Mouse (Mus musculus): ENCODE measurements around the gene Znhit3. TPM values are rescaled to one million over a fixed set of nuclear protein-coding genes. Genes with fewer than 3 reads are reported as not detected.

Znhit3 gene
- polyA plus RNA-seq, 1 experiment from 2014 or later, result 44.7 TPM

- Histone ChIP-seq H3K4me1 (ENCODE audit: control insufficient read depth, insufficient read depth, low read length) (no peaks in the 10 kb centered on the region), H3K36me3 (ENCODE audit: control insufficient read depth, insufficient read depth, low read length) (peaks cover 9% of the 10 kb centered on the region; the same call in 1 of the 2 replicates), H3K4me3 (ENCODE audit: low read depth, low read length) (peak overlapping the region; percentile 81), H3K9me3 (replicated peaks; ENCODE audit: control insufficient read depth, low read length) (no peaks in the 10 kb centered on the region), H3K27ac (ENCODE audit: low read depth, low read length) (no peak overlapping the region), H3K9ac (ENCODE audit: low read depth, low read length) (peak overlapping the region; percentile 50; the same call in 1 of the 2 replicates), H3K27me3 (ENCODE audit: control insufficient read depth, insufficient read depth, low read length) (no peaks in the 10 kb centered on the region), H3K4me2 (peak overlapping the region; percentile 81)
- WGBS (ENCODE audit: insufficient replicate concordance), result 54% methylated on average over 7 of the region's 7 CpGs
- ATAC-seq (replicated peaks; ENCODE audit: insufficient number of reproducible peaks, low FRiP score, low TSS enrichment), result no peak
These were observed 636 bp upstream of the Znhit3 start for GRCm38 (mm10) chr11:84916703-84917300.

GRCm38 (mm10) chr11:84914673-84915072 lies 1.5 kb downstream of the Znhit3 start:
- no peak overlapping the region for H3K4me2 ChIP-seq
- H3K27me3 ChIP-seq (ENCODE audit: control insufficient read depth, insufficient read depth, low read length), result no peaks in the 10 kb centered on the region
- H3K9me3 ChIP-seq (replicated peaks; ENCODE audit: control insufficient read depth, low read length), result no peaks in the 10 kb centered on the region
- no peak for ATAC-seq (replicated peaks; ENCODE audit: insufficient number of reproducible peaks, low FRiP score, low TSS enrichment)
- no peak overlapping the region for H3K9ac ChIP-seq (ENCODE audit: low read depth, low read length)
- no peaks in the 10 kb centered on the region for H3K4me1 ChIP-seq (ENCODE audit: control insufficient read depth, insufficient read depth, low read length)
- H3K36me3 ChIP-seq (ENCODE audit: control insufficient read depth, insufficient read depth, low read length), result peaks cover 19% of the 10 kb centered on the region; the same call in 1 of the 2 replicates
- WGBS (ENCODE audit: insufficient replicate concordance), result 79% methylated on average over 5 of the region's 5 CpGs
- no peak overlapping the region for H3K4me3 ChIP-seq (ENCODE audit: low read depth, low read length)
- no peak overlapping the region for H3K27ac ChIP-seq (ENCODE audit: low read depth, low read length)

GRCm38 (mm10) chr11:84910411-84910810 lies 5.8 kb downstream of the Znhit3 start:
- Histone ChIP-seq H3K4me3 (ENCODE audit: low read depth, low read length) (no peak overlapping the region), H3K36me3 (ENCODE audit: control insufficient read depth, insufficient read depth, low read length) (peaks cover 40% of the 10 kb centered on the region), H3K9ac (ENCODE audit: low read depth, low read length) (no peak overlapping the region), H3K4me2 (no peak overlapping the region), H3K27me3 (ENCODE audit: control insufficient read depth, insufficient read depth, low read length) (no peaks in the 10 kb centered on the region), H3K9me3 (replicated peaks; ENCODE audit: control insufficient read depth, low read length) (no peaks in the 10 kb centered on the region), H3K27ac (ENCODE audit: low read depth, low read length) (no peak overlapping the region), H3K4me1 (ENCODE audit: control insufficient read depth, insufficient read depth, low read length) (no peaks in the 10 kb centered on the region)
- no peak for ATAC-seq (replicated peaks; ENCODE audit: insufficient number of reproducible peaks, low FRiP score, low TSS enrichment)
- WGBS (ENCODE audit: insufficient replicate concordance), result 89% methylated on average over 4 of the region's 4 CpGs

- H3K36me3 ChIP-seq (ENCODE audit: control insufficient read depth, insufficient read depth, low read length), result peaks cover 46% of the 10 kb centered on the region
- no peaks in the 10 kb centered on the region for H3K4me1 ChIP-seq (ENCODE audit: control insufficient read depth, insufficient read depth, low read length)
- 93% methylated on average over 6 of the region's 6 CpGs for WGBS (ENCODE audit: insufficient replicate concordance)
- no peak overlapping the region for H3K4me3 ChIP-seq (ENCODE audit: low read depth, low read length)
- H3K9me3 ChIP-seq (replicated peaks; ENCODE audit: control insufficient read depth, low read length), result no peaks in the 10 kb centered on the region
- no peak overlapping the region for H3K9ac ChIP-seq (ENCODE audit: low read depth, low read length)
- H3K4me2 ChIP-seq, result no peak overlapping the region
- H3K27me3 ChIP-seq (ENCODE audit: control insufficient read depth, insufficient read depth, low read length), result no peaks in the 10 kb centered on the region
- H3K27ac ChIP-seq (ENCODE audit: low read depth, low read length), result no peak overlapping the region
- no peak for ATAC-seq (replicated peaks; ENCODE audit: insufficient number of reproducible peaks, low FRiP score, low TSS enrichment)
These were observed 7.7 kb downstream of the Znhit3 start for GRCm38 (mm10) chr11:84908480-84908879.

GRCm38 (mm10) chr11:84907081-84907480 lies 9.1 kb downstream of the Znhit3 start:
- 78% methylated on average over 3 of the region's 3 CpGs for WGBS (ENCODE audit: insufficient replicate concordance)
- H3K27ac ChIP-seq (ENCODE audit: low read depth, low read length), result no peak overlapping the region
- H3K4me2 ChIP-seq, result no peak overlapping the region
- H3K9me3 ChIP-seq (replicated peaks; ENCODE audit: control insufficient read depth, low read length), result no peaks in the 10 kb centered on the region
- no peak overlapping the region for H3K4me3 ChIP-seq (ENCODE audit: low read depth, low read length)
- H3K4me1 ChIP-seq (ENCODE audit: control insufficient read depth, insufficient read depth, low read length), result no peaks in the 10 kb centered on the region
- H3K9ac ChIP-seq (ENCODE audit: low read depth, low read length), result no peak overlapping the region
- H3K27me3 ChIP-seq (ENCODE audit: control insufficient read depth, insufficient read depth, low read length), result no peaks in the 10 kb centered on the region
- H3K36me3 ChIP-seq (ENCODE audit: control insufficient read depth, insufficient read depth, low read length), result peaks cover 57% of the 10 kb centered on the region
- ATAC-seq (replicated peaks; ENCODE audit: insufficient number of reproducible peaks, low FRiP score, low TSS enrichment), result no peak

- H3K9ac ChIP-seq (ENCODE audit: low read depth, low read length), result no peak overlapping the region
- no peaks in the 10 kb centered on the region for H3K4me1 ChIP-seq (ENCODE audit: control insufficient read depth, insufficient read depth, low read length)
- H3K4me3 ChIP-seq (ENCODE audit: low read depth, low read length), result no peak overlapping the region
- no peak for ATAC-seq (replicated peaks; ENCODE audit: insufficient number of reproducible peaks, low FRiP score, low TSS enrichment)
- H3K27me3 ChIP-seq (ENCODE audit: control insufficient read depth, insufficient read depth, low read length), result no peaks in the 10 kb centered on the region
- H3K36me3 ChIP-seq (ENCODE audit: control insufficient read depth, insufficient read depth, low read length), result peaks cover 64% of the 10 kb centered on the region
- H3K9me3 ChIP-seq (replicated peaks; ENCODE audit: control insufficient read depth, low read length), result no peaks in the 10 kb centered on the region
- no peak overlapping the region for H3K4me2 ChIP-seq
- WGBS (ENCODE audit: insufficient replicate concordance), result 80% methylated on average over 9 of the region's 9 CpGs
- H3K27ac ChIP-seq (ENCODE audit: low read depth, low read length), result no peak overlapping the region
These were observed 11.5 kb downstream of the Znhit3 start for GRCm38 (mm10) chr11:84904597-84905144.

- WGBS (ENCODE audit: insufficient replicate concordance), result 91% methylated on average over 15 of the region's 15 CpGs
- ATAC-seq (replicated peaks; ENCODE audit: insufficient number of reproducible peaks, low FRiP score, low TSS enrichment), result no peak
- Histone ChIP-seq H3K4me2 (no peak overlapping the region), H3K9ac (ENCODE audit: low read depth, low read length) (no peak overlapping the region), H3K4me1 (ENCODE audit: control insufficient read depth, insufficient read depth, low read length) (no peaks in the 10 kb centered on the region), H3K4me3 (ENCODE audit: low read depth, low read length) (no peak overlapping the region), H3K27ac (ENCODE audit: low read depth, low read length) (no peak overlapping the region), H3K27me3 (ENCODE audit: control insufficient read depth, insufficient read depth, low read length) (no peaks in the 10 kb centered on the region), H3K9me3 (replicated peaks; ENCODE audit: control insufficient read depth, low read length) (no peaks in the 10 kb centered on the region), H3K36me3 (ENCODE audit: control insufficient read depth, insufficient read depth, low read length) (peaks cover 9% of the 10 kb centered on the region)
These were observed 23.1 kb downstream of the Znhit3 start for GRCm38 (mm10) chr11:84893113-84893512.

GRCm38 (mm10) chr11:84891705-84892104 lies 24.5 kb downstream of the Znhit3 start:
- Histone ChIP-seq H3K36me3 (ENCODE audit: control insufficient read depth, insufficient read depth, low read length) (peaks cover 11% of the 10 kb centered on the region), H3K9me3 (replicated peaks; ENCODE audit: control insufficient read depth, low read length) (no peaks in the 10 kb centered on the region), H3K27ac (ENCODE audit: low read depth, low read length) (no peak overlapping the region), H3K4me1 (ENCODE audit: control insufficient read depth, insufficient read depth, low read length) (no peaks in the 10 kb centered on the region), H3K4me3 (ENCODE audit: low read depth, low read length) (no peak overlapping the region), H3K27me3 (ENCODE audit: control insufficient read depth, insufficient read depth, low read length) (no peaks in the 10 kb centered on the region), H3K9ac (ENCODE audit: low read depth, low read length) (no peak overlapping the region), H3K4me2 (no peak overlapping the region)
- no peak for ATAC-seq (replicated peaks; ENCODE audit: insufficient number of reproducible peaks, low FRiP score, low TSS enrichment)
- 90% methylated on average over 7 of the region's 7 CpGs for WGBS (ENCODE audit: insufficient replicate concordance)

GRCm38 (mm10) chr11:84889492-84889891 lies 26.7 kb downstream of the Znhit3 start:
- H3K27ac ChIP-seq (ENCODE audit: low read depth, low read length), result no peak overlapping the region
- ATAC-seq (replicated peaks; ENCODE audit: insufficient number of reproducible peaks, low FRiP score, low TSS enrichment), result no peak
- peaks cover 26% of the 10 kb centered on the region for H3K36me3 ChIP-seq (ENCODE audit: control insufficient read depth, insufficient read depth, low read length)
- H3K27me3 ChIP-seq (ENCODE audit: control insufficient read depth, insufficient read depth, low read length), result no peaks in the 10 kb centered on the region
- H3K4me2 ChIP-seq, result no peak overlapping the region
- H3K4me3 ChIP-seq (ENCODE audit: low read depth, low read length), result no peak overlapping the region
- WGBS (ENCODE audit: insufficient replicate concordance), result 91% methylated on average over 2 of the region's 2 CpGs
- no peaks in the 10 kb centered on the region for H3K4me1 ChIP-seq (ENCODE audit: control insufficient read depth, insufficient read depth, low read length)
- no peak overlapping the region for H3K9ac ChIP-seq (ENCODE audit: low read depth, low read length)
- H3K9me3 ChIP-seq (replicated peaks; ENCODE audit: control insufficient read depth, low read length), result no peaks in the 10 kb centered on the region

Data from heart, embryonic 11.5 days (tissue).